Mouse (Mus musculus) liver, adult 2 months (tissue): ENCODE measurements around the gene Gas2l3.

Experiments
- CTCF ChIP-seq: fragments of 200-500 bp; IDR thresholded peaks from 2 replicates; pipeline ENCODE4 v1.5.1; 2011; ENCODE audit warnings: low read depth, low read length, control low read depth
- POLR2A ChIP-seq: fragments of 200-500 bp; IDR thresholded peaks from 2 replicates; pipeline ENCODE4 v1.6.1; 2011; ENCODE audit warnings: low read length, control low read depth; ENCODE audit not compliant: insufficient read depth; ENCODE audit errors: extremely low read depth

DNA sequence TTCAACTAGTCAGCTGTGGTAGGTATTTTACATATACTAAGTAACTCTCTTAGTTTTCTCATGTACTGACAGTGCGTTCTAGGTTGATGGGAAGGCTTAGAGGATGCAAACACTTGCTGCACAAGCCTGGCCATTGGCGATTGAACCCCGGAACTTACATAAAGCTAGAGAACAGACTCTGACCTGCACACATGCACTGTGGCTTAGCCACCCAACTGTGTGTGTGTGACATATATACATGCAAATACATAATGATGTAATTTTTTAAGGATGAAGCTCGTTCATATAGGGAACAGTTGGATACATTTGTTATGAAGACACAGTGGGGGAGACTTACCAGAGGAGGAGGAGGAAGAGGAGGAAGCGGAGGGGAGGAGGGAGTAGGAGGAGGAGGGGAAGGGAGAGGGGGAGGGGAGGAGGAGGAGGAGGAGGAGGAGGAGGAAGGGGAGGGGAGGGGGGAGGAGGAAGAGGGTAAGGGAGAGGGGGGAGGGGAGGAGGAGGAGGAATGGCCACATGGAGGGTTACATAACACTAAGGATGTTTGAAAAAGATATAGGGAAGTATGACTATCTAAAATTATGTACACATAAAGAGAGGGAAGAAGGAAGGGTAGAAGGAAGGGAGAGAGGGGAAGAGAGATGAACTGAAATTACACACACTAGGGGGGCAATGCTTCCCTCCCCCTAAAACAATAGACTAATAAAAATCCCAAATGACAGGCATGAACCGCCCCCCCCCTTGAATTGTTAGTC lies 36.9 kb downstream of the Gas2l3 start:
- TF ChIP-seq CTCF, result no peak
- no peak for TF ChIP-seq POLR2A
